Mouse (Mus musculus): Measurements from ENCODE around the gene Cabp1. TPM values are rescaled to one million over a fixed set of nuclear protein-coding genes. Genes with fewer than 3 reads are reported as not detected.
A peak's percentile ranks its signal among the peaks of the same experiment; 100 is the strongest.
"Not testable (repeated sequence)": the region's sequence is repeated elsewhere in the genome, so short reads cannot be mapped to it uniquely, and the experiment has no call there.

The Cabp1 gene
- polyA plus RNA-seq, 1 experiment from 2014 or later, result 2.1 TPM

GRCm38 (mm10) chr5:115156401-115156800, 37.8 kb downstream of the Cabp1 start:
- H3K4me1 ChIP-seq, result peaks cover 56% of the 10 kb centered on the region
- no peak overlapping the region for H3K27ac ChIP-seq
- H3K36me3 ChIP-seq, result 0 out of 2 replicates have a peak, but pooled peaks cover 4% of the 10 kb centered on the region
- H3K4me2 ChIP-seq, result peak overlapping the region; percentile 68
- peak overlapping the region; percentile 92 for H3K4me3 ChIP-seq
- H3K27me3 ChIP-seq, result no peaks in the 10 kb centered on the region
- 43% methylated on average over 7 of the region's 7 CpGs for WGBS
- H3K9me3 ChIP-seq, result no peaks in the 10 kb centered on the region
- no peak for ATAC-seq (ENCODE audit: borderline replicate concordance, extremely low read depth, low FRiP score, low TSS enrichment)
- H3K9ac ChIP-seq, result peak overlapping the region; percentile 96

GRCm38 (mm10) chr5:115155831-115156230, 38.4 kb downstream of the Cabp1 start:
- peak overlapping the region; percentile 92 for H3K4me3 ChIP-seq
- peak overlapping the region; percentile 96 for H3K9ac ChIP-seq
- H3K36me3 ChIP-seq, result peaks cover 9% of the 10 kb centered on the region; the same call in 1 of the 2 replicates
- no peak for ATAC-seq (ENCODE audit: borderline replicate concordance, extremely low read depth, low FRiP score, low TSS enrichment)
- H3K27me3 ChIP-seq, result no peaks in the 10 kb centered on the region
- H3K4me2 ChIP-seq, result peak overlapping the region; percentile 68
- WGBS, result 33% methylated on average over 5 of the region's 5 CpGs
- H3K4me1 ChIP-seq, result peaks cover 54% of the 10 kb centered on the region
- no peak overlapping the region for H3K27ac ChIP-seq
- H3K9me3 ChIP-seq, result no peaks in the 10 kb centered on the region

- no peak for ATAC-seq (ENCODE audit: borderline replicate concordance, extremely low read depth, low FRiP score, low TSS enrichment)
- Histone ChIP-seq H3K4me2 (peak overlapping the region; percentile 68), H3K27me3 (no peaks in the 10 kb centered on the region), H3K4me3 (peak overlapping the region; percentile 92), H3K9me3 (no peaks in the 10 kb centered on the region), H3K4me1 (peaks cover 54% of the 10 kb centered on the region), H3K36me3 (peaks cover 15% of the 10 kb centered on the region), H3K27ac (no peak overlapping the region), H3K9ac (peak overlapping the region; percentile 96)
- WGBS, result 60% methylated on average over 13 of the region's 13 CpGs
These were observed 39.0 kb downstream of the Cabp1 start for GRCm38 (mm10) chr5:115155156-115155631.

GRCm38 (mm10) chr5:115152132-115152956, 41.8 kb downstream of the Cabp1 start:
- Histone ChIP-seq H3K4me3 (no peak overlapping the region), H3K4me1 (peaks cover 50% of the 10 kb centered on the region)
- 23% methylated on average over 8 of the region's 8 CpGs for WGBS

GRCm38 (mm10) chr5:115151457-115151856, 42.7 kb downstream of the Cabp1 start:
- H3K9me3 ChIP-seq, result no peaks in the 10 kb centered on the region
- H3K4me3 ChIP-seq, result no peak overlapping the region
- no peak overlapping the region for H3K9ac ChIP-seq
- peaks cover 51% of the 10 kb centered on the region for H3K36me3 ChIP-seq
- peaks cover 45% of the 10 kb centered on the region for H3K4me1 ChIP-seq
- no peak overlapping the region for H3K27ac ChIP-seq
- 78% methylated on average over 13 of the region's 13 CpGs for WGBS
- H3K27me3 ChIP-seq, result no peaks in the 10 kb centered on the region
- H3K4me2 ChIP-seq, result no peak overlapping the region
- ATAC-seq (ENCODE audit: borderline replicate concordance, extremely low read depth, low FRiP score, low TSS enrichment), result no peak

More at GRCm38 (mm10) chr5:115152132-115152956, 41.8 kb downstream of the Cabp1 start:
- Histone ChIP-seq H3K4me2 (peak overlapping the region; percentile 4; the same call in 1 of the 2 replicates), H3K27ac (0 out of 2 replicates have a peak overlapping the region, but pooled peaks have one; percentile 38), H3K36me3 (peaks cover 42% of the 10 kb centered on the region), H3K27me3 (no peaks in the 10 kb centered on the region), H3K9ac (no peak overlapping the region), H3K9me3 (no peaks in the 10 kb centered on the region)
- ATAC-seq (ENCODE audit: borderline replicate concordance, extremely low read depth, low FRiP score, low TSS enrichment), result no peak

GRCm38 (mm10) chr5:115150991-115151390, 43.2 kb downstream of the Cabp1 start:
- no peak overlapping the region for H3K4me3 ChIP-seq
- H3K9me3 ChIP-seq, result no peaks in the 10 kb centered on the region
- peaks cover 40% of the 10 kb centered on the region for H3K4me1 ChIP-seq
- no peak for ATAC-seq (ENCODE audit: borderline replicate concordance, extremely low read depth, low FRiP score, low TSS enrichment)
- H3K36me3 ChIP-seq, result peaks cover 54% of the 10 kb centered on the region
- H3K27me3 ChIP-seq, result no peaks in the 10 kb centered on the region
- H3K27ac ChIP-seq, result no peak overlapping the region
- H3K9ac ChIP-seq, result no peak overlapping the region
- WGBS, result 75% methylated on average over 5 of the region's 5 CpGs
- H3K4me2 ChIP-seq, result no peak overlapping the region

GRCm38 (mm10) chr5:115149675-115150459, 44.3 kb downstream of the Cabp1 start:
- ATAC-seq (ENCODE audit: borderline replicate concordance, extremely low read depth, low FRiP score, low TSS enrichment), result no peak
- Histone ChIP-seq H3K27ac (no peak overlapping the region), H3K9me3 (no peaks in the 10 kb centered on the region), H3K4me1 (peaks cover 29% of the 10 kb centered on the region), H3K9ac (no peak overlapping the region), H3K4me3 (no peak overlapping the region), H3K36me3 (peaks cover 65% of the 10 kb centered on the region), H3K4me2 (no peak overlapping the region), H3K27me3 (no peaks in the 10 kb centered on the region)
- 91% methylated on average over 14 of the region's 14 CpGs for WGBS

GRCm38 (mm10) chr5:115148872-115149271, 45.3 kb downstream of the Cabp1 start:
- not testable (repeated sequence) for ATAC-seq (ENCODE audit: borderline replicate concordance, extremely low read depth, low FRiP score, low TSS enrichment); H3K9me3 ChIP-seq; H3K9ac ChIP-seq; H3K27ac ChIP-seq; H3K27me3 ChIP-seq; H3K4me2 ChIP-seq; H3K4me3 ChIP-seq
- no CpG with 5 or more reads among the region's 1 CpGs for WGBS
- Histone ChIP-seq H3K4me1 (peaks cover 19% of the 10 kb centered on the region), H3K36me3 (peaks cover 66% of the 10 kb centered on the region)

DNA sequence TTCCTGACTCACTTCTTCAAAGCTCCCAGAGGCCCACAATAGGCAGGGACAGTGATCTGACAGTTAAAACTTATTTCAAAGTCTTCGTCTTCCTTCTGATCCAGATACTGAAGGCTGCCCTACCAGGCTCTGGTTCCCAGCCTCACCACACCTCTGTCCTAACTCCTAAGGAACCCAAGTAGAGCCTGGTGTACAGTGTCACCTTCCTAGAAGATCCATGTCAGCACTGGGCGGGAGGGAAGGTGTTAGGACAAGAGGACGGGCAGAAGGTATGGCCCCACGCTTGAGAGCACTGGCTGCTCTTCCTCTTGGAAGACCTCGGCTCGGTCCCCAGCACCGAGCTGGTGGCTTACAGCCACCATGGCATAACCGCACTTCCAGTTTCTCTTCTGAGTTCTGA, 45.8 kb downstream of the Cabp1 start:
- Histone ChIP-seq H3K27ac (no peak overlapping the region), H3K9me3 (no peaks in the 10 kb centered on the region), H3K4me1 (peaks cover 15% of the 10 kb centered on the region), H3K9ac (no peak overlapping the region), H3K36me3 (peaks cover 63% of the 10 kb centered on the region), H3K4me2 (no peak overlapping the region), H3K27me3 (no peaks in the 10 kb centered on the region), H3K4me3 (no peak overlapping the region)
- ATAC-seq (ENCODE audit: borderline replicate concordance, extremely low read depth, low FRiP score, low TSS enrichment), result no peak
- WGBS, result 94% methylated on average over 8 of the region's 8 CpGs

DNA sequence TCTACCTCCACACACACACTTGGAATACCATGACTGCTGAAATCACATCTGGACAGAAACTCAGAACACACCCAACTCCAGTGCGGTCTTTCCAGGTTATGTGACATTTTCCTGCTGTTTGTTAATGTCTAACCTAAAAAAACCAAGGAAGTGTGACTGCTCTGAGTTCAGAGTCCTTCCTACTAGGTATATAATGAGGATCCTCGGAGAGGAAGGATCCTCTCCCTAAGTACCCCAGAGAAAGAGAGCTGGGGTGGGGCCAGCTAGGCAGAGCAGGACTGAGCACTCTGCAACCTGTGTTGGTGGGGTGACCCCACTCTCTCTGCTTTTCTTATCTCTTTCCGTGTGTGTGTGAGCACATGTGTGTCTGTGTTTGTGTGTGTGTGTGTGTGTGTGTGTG, 46.8 kb downstream of the Cabp1 start:
- H3K4me2 ChIP-seq, result no peak overlapping the region
- peaks cover 62% of the 10 kb centered on the region for H3K36me3 ChIP-seq
- no peak for ATAC-seq (ENCODE audit: borderline replicate concordance, extremely low read depth, low FRiP score, low TSS enrichment)
- H3K27me3 ChIP-seq, result no peaks in the 10 kb centered on the region
- WGBS, result 71% methylated on average over 3 of the region's 3 CpGs
- peaks cover 5% of the 10 kb centered on the region for H3K4me1 ChIP-seq
- H3K4me3 ChIP-seq, result no peak overlapping the region
- H3K9me3 ChIP-seq, result no peaks in the 10 kb centered on the region
- H3K27ac ChIP-seq, result no peak overlapping the region
- no peak overlapping the region for H3K9ac ChIP-seq

- ATAC-seq (ENCODE audit: borderline replicate concordance, extremely low read depth, low FRiP score, low TSS enrichment), result no peak
- H3K36me3 ChIP-seq, result peaks cover 62% of the 10 kb centered on the region
- H3K4me2 ChIP-seq, result no peak overlapping the region
- H3K27ac ChIP-seq, result no peak overlapping the region
- H3K9me3 ChIP-seq, result no peaks in the 10 kb centered on the region
- H3K4me3 ChIP-seq, result no peak overlapping the region
- H3K27me3 ChIP-seq, result no peaks in the 10 kb centered on the region
- no peak overlapping the region for H3K9ac ChIP-seq
- no peaks in the 10 kb centered on the region for H3K4me1 ChIP-seq
These were observed 47.4 kb downstream of the Cabp1 start for GRCm38 (mm10) chr5:115146747-115147130.

Data from lung, embryonic 15.5 days (tissue).